Mouse (Mus musculus) kidney, adult 9 months (tissue): ENCODE measurements at regions not wholly inside any gene's neighbourhood (a gene's known extent, or its start where the extent isn't known, plus 50 kb on each side); places are given as distances from the start of the nearest gene placed in this dataset.
A peak's percentile ranks its signal among the peaks of the same experiment; 100 is the strongest.

Experiments used
- DNase-seq: peaks from one replicate; pipeline ENCODE4 v3.0.0; 2022

DNA sequence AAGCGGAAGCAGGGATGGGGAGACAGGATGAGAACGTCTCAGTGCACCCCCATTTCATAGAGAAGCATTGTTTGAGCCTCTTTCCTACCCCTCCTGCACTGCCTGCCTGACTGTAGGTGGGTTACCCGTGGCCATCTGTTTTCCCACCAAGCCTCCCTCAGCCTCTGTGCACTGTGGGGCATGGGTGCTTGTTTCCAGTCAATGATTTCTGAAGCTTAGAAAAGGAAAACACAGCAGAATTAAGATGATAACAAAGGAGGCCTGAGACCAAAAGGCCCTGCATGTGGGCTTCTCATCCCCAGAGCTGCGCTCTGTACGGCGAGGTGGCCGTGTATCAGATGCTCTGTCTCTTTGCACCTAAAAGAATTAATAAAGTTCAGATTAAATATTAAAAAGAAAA lies 92.9 kb upstream of the Pabpc6 start:
- DNase-seq: no peak

DNA sequence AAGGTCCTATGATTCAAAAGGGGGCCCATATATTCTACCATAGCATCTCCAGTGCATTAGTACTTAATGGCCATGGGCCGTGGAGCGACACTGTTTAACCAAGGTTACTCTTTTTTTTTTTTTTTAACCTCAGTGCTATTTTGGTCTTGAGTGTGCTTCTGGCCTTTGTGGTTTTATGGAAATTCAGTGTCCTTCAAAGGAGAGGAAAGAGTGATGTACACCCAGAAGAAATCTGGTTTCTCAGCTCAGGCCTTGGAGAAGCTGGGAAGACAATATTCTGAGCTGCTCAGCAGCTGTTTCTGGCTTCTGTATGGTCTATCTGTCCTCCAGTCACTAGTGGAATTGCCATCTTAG lies 91.2 kb upstream of the Pabpc6 start:
- no peak for DNase-seq

DNA sequence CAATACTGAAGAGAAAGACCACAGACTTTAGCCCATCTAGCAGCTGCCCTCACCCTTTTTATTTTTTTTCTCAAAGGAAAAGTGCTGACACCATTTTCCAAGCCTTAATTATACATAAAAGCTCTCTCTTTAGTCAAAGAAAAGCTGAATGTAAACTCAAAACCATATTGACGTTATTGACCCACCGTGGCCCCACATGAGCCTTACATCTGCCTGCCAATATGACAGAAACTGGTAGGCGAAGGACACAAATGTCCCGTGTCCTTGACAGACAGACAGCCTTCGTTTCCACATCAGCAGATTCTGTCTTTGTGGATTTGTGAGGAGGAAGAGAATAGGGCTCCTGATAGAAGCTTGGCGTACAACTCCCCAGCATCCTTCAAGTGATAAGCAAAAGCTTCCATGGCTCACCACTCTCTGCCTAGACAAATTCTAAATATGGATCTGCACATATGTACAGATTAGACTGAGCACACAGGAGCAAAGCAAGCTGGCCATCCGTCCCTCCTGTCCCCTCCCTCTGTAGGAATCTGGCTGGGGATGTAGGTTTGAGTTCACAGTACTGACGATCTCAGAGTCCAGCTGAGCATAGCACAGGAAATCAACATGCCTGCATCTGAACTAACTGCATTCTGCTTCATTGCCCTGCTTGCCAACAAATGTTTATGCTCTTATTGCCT lies 90.6 kb upstream of the Pabpc6 start:
- no peak for DNase-seq

DNA sequence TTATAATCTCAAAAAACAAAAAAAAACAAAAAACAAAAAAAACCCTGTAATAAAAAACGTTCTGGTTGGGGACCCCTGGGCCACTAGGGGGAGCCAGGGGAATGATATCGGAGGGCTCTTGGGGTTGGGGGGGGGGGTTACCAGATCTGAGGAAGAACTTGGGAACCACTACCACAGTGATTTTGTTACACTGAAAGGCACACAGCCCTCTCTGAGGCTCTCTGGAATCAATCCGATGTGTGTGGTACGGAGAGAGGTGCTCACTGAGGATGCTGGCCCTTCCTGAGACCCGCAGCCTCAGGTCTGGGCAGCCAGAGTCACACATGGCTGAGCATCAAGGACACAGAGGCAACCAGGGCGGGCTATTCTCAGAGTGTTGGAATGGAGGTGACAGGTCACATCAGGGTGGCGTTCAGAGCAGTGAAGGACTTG lies 89.9 kb upstream of the Pabpc6 start:
- DNase-seq: peak; percentile 63

DNA sequence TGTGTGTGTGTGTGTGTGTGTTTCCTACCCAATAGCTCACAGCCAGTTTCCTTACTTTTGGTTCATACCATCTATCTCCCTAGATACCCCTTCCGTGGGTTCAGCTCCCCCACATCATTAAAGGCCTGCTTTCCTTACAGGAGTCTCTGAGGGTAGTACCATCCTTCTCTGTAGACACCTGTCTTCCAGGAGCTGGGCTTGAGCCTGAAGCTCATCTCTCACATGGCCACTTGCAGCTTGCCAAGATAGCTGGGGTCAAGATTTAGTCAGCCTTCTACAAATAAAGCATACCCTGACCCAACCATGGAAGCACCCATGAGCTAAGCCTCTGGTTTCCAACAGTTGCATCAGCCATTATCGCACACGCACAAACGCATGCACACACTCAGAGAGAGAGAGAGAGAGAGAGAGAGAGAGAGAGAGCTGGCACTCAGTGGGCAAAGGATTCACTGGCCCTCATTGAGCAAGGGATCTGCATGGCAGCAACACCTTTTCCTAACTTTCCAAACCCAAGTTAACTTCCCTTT lies 88.3 kb upstream of the Pabpc6 start:
- no peak for DNase-seq

DNA sequence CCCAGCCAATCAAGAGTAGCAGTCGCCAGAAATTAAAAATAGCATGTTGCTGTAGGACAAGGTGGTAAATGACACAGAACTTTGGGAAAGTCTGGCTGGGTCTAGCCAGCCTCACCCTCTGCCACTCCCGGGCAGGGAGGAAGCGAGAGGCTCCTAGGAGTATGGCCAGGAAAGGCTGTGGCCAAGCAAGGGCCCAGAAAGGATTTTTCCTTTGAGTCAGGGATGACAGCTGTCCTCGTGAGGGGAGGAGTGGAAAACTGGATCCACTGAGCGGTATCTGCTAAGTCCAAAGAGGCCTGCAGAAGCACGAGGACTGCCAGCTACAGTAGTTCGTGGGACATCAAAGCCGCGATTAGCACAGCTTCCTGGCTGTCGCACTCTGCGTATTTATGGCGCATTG lies 87.2 kb upstream of the Pabpc6 start:
- DNase-seq: no peak

DNA sequence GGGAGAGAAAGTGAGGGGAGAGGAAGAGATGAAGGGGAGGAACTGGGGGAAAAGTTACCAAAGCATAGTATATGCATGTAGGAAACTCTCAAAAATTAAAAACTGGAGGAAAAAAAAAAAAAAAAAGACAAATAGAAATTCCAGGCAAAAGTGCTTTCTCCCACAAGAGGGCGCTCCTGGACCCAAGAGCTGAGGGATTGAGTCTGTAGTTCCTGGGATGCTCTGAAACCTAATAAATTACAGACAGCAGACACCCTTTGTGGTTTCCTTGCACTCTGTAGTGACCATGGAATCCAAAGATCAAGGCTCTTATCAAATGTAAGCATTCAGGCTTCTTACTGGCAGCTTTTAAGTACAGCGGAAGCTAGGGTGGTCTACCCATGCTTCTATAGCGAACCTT lies 86.7 kb upstream of the Pabpc6 start:
- peak; percentile 75 for DNase-seq

DNA sequence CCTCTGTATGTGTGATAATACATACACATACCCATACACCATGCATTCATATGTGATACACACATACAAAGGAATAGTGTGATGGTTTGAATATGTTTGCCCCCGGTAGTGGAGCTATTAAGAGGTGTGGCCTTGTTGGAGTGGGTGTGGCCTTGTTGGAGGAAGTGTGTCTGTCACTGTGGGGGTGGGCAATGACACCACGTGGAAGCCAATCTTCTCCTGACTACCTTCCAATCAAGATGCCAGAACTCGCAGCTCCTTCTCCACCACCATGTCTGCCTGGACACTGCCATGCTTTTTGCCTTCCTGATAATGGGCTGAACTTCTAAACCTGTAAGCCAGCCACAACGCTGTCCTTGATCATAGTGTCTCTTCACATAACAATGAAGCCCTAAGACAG lies 86.1 kb upstream of the Pabpc6 start:
- DNase-seq: no peak

DNA sequence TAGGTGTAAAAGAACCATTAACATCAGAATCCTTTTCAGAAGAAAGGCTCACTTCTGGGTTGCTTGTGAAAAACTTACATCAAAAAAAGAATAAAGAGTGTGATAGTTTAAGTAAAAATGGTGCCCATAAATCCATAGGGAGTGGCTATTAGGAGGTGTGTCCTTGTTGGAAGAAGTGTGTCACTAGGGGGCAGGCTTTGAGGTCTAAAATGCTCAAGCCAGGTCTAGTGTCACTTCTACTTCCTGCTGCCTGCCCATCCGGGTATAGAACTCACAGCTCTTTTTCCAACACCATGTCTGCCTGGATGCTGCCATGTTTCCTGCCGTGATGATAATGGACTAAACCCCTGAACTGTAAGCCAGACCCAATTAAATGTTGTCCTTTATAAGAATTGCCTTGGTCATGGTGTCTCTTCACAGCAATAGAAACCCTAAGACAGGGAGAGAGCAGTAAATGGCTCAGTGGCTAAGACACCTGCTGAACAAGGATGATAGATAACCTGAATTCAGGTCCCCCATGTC lies 85.4 kb upstream of the Pabpc6 start:
- DNase-seq: no peak

DNA sequence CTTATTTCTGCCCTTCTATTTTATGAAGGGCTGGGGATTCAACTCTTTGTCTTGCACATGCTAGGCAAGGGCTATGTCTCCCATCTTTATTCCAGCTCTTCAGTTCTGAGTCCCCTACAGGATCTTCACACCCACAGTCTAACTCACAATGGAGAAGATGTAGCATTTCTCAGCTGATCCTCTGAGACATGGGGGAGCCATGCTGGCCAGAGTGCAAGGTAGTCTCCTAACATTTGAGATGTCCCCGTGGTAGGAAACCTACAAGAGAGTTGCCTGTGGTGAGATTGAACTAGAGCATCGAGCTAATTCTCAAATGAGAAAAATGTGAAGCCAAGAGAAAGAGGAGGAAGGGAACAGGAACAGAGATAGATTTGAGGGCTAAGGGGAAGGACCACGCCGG lies 83.3 kb upstream of the Pabpc6 start:
- DNase-seq: no peak

DNA sequence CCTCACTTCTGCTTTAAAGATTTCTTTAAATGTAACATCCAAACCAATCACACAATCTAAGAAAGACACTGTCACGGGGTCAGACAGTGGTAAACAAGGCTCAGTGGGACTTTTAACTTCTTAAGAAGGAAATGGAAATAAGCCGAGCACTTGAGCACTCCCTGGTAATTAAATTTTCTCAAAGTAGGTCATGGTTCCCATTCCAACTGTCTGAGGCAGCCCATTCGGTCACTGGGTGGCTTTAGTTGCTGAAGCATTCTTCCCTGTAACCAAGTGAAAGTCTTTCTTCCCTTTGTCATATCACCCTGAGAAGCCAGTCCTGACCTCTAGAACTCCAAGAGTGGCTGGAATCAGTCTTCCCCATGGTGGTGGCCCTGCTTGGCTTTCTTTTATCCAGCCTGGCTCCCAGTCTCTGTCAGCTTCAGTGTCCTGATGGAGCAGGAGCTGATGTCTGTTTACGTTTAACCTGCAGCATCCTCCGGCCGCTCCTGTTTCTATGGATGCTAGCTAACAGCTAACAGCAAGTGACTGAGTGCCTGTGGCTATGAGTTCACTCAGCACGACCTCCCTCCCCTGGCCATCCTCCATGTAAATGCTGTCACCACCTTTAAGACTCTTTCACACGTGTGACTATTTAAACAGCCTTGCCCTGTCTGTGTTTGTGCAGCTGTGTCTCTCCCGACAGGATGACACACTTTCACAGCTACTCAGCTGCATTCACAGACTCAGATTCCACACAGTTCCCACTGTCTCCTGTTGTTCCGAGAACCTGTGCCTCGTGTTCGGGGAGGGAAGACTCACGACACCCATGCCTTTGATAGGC lies 82.0 kb upstream of the Pabpc6 start:
- no peak for DNase-seq

DNA sequence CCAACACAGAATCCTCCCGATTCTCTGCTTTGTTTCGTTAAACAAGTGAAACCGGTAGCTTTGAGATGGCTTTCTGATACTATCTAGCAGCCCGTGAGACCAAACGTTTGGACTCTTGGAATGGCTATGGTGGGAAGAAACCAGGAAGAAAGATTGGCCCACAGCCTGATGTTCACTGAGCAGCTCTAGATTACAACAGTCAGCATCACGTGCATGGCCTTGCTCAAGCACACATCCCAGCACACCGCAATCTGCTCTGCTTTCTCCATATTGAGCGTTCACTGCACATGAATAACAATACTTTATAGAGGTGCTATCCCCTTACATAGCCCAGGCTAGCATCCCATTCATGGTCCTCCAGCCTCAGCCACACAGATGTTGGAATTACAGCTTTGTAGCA lies 80.5 kb upstream of the Pabpc6 start:
- DNase-seq: no peak

DNA sequence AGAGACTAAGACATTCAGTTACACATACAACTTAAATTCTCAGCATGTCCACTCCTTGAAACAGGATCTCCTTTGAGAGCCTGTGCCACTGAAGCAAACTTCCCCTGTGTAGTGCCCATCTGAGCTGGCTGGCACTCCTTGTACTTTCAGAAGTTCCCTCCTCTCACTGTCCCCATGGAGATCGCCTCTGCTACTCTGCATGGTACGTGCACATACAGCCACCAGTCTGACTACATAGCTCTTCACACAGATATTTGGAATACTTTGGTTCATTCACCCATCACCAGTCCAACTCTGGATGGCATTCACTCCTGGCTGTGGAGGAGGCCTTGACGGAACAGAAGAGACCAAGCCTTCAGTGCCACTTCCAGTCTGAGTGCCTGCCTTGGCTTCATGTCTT lies 79.8 kb upstream of the Pabpc6 start:
- DNase-seq: no peak

DNA sequence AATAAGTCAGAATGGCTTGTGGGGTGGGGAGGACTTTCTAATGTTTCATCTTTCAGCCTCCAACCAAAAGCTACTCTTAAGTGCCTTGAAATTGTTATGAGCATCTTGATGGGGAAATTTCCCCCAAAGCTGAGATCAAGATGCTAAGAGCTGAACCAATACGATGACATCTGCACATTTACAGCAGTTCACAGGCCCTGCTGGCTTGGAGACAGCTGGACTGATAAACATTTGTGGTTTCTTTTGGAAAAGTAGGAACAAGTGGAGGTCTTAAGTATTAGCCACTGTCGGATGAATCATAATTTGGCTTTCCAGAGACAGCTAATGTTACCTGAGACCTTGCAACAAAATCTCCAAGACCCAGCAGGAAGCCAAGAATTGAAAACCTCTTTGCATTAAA lies 78.4 kb upstream of the Pabpc6 start:
- no peak for DNase-seq

DNA sequence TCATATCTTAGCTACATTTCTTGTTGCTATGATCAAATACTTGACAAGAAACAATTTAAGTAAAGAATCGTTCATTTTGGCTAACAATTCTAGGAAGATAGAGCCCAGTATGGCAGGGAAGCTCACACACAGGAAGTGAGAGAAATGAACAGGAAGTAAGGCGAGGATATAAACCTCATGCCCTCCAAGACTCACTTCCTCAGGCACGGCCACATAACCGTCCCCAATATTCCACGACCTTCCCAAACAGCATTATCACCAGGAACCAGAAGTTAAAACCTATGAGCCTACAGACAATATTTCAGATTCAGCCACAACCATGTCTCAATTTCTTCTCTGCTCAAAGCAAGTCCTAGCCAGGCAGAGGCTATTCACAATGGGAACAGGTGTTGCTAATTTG lies 73.8 kb upstream of the Pabpc6 start:
- no peak for DNase-seq

DNA sequence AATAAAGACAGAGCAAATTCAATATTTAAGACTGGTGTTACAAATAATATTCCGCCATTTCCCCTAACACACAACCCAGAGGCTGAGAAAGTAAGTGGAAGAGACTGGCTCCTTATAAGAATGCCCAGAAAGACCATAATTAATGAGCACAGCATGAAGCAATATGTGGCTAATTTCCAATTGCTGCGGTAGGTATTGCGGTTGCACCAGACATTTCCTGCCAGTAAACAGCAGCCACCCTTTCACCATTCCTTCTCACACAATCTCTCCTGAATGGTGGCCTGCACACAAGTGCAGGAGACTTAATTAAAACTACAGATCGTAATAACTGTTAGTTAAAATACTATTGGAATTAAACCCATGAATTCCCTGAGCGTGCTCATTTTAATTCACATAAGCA lies 71.8 kb upstream of the Pabpc6 start:
- no peak for DNase-seq

DNA sequence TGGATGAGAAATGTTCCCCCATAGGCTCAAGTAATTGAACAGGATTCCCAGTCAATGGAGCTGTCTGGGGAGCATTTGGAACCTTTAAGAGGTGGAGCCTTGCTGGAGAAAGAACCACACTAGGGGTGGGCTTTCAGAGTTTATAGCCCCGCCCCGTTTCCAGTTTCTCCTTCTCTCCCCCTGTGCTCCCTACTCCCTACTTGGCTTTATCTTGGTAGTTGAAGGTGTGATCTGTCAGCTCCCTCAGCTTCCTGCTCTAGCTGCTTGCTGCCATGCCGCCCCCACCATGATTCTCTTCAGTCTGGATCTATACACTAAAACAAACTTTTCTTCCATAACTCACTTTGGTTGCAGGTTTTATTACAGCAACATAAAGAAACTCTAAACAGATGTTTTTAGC lies 59.5 kb upstream of the Pabpc6 start:
- DNase-seq: no peak

DNA sequence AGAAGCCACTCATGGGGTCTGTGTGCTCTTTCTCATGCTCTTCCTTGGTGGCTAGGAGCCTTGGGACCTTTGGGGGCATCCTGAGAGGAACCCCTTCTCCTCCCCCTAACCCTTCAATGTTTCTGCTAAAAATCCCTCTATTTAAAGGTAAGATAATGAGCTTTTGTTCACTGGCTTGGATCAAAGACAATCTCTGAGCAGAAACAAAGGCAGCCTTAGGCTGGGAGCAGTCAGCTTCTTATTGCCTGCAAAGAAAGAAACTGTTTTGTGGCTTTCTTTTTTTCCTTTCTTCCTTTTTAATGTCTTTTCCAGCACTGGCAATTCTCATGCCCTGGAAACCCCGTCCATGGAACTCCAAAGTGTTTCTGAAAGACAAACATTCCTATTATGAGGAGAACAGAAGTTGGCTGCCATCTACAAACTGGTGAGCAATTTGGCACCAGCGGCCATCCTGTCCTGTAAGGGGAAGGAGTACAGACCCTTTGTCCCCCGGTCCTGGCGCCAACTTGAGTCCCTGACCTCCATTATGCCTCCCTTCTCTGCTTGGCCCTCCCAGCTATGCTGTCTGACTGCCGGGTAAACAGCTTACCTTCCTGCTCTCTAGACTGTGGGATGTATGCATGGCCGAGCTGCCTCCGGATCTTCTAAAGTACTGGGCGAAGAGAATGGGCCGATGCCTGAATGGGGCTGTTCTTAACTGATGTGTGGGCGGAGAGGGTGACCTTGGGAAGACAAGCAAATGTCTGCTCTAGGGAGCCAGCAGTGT lies 56.4 kb upstream of the Pabpc6 start:
- DNase-seq: no peak

DNA sequence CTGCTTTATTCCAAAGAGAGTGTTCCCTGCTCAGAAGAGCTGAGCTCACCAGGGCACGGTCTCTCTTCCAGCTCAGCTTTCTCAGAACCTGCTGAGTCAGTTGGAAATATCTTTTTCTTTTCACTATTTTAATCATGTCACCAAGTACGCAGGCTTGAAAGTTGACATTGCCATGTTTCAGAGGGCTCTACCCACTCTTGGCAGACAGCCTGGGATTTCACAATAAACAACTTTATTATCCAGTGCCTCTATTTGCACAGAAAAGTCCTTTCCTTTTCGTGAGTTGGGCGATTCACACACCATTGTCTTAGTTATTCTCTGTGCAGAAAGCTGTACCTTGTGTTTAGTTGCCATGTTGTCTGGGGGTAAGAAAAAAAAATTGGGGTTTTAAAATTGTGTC lies 54.0 kb upstream of the Pabpc6 start:
- DNase-seq: no peak

DNA sequence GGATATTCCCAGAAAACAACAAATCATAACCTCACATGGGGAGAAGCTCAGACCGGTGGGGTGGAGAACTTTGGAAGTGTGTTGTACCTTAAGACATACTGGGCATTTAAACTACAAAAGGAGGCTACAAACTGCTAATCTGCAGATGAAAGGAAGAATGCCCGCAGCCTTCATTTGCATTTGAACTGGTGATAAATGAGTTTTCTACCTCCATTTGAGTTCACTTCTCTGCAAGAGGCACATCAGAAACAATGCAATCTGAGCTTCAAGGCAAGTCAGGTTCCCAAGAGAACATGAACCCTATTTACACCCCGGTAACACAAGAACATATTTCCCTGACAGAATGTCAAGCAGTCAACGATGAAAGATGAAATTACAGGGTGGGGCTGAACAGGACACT lies 53.2 kb upstream of the Pabpc6 start:
- no peak for DNase-seq
